Mouse (Mus musculus) layer of hippocampus, adult 11-12 months (tissue): Measurements from ENCODE around the gene Apobec2.

Experiments
- DNase-seq: peaks from one replicate; pipeline ENCODE4 v3.0.0; 2022; ENCODE audit warnings: low spot score

The Apobec2 gene

GRCm38 (mm10) chr17:48437421-48437911, 4.7 kb upstream of the Apobec2 start:
- DNase-seq = no peak

GRCm38 (mm10) chr17:48436487-48436886, 3.8 kb upstream of the Apobec2 start:
- no peak for DNase-seq

- no peak for DNase-seq
These were observed 1.7 kb upstream of the Apobec2 start for GRCm38 (mm10) chr17:48434479-48434878.

GRCm38 (mm10) chr17:48433689-48434330, 1.1 kb upstream of the Apobec2 start:
- no peak for DNase-seq

GRCm38 (mm10) chr17:48433006-48433655, 401 bp upstream of the Apobec2 start:
- DNase-seq = no peak

GRCm38 (mm10) chr17:48431054-48431453, 1.7 kb downstream of the Apobec2 start:
- no peak for DNase-seq

GRCm38 (mm10) chr17:48430394-48430793, 2.3 kb downstream of the Apobec2 start:
- no peak for DNase-seq

GRCm38 (mm10) chr17:48427852-48428530, 4.7 kb downstream of the Apobec2 start:
- no peak for DNase-seq

- no peak for DNase-seq
These were observed 5.6 kb downstream of the Apobec2 start for GRCm38 (mm10) chr17:48426991-48427750.

- DNase-seq = no peak
These were observed 6.7 kb downstream of the Apobec2 start for GRCm38 (mm10) chr17:48425823-48426612.

- no peak for DNase-seq
These were observed 8.5 kb downstream of the Apobec2 start for GRCm38 (mm10) chr17:48424237-48424636.

GRCm38 (mm10) chr17:48419571-48419970, 13.2 kb downstream of the Apobec2 start:
- no peak for DNase-seq

- DNase-seq = no peak
These were observed 13.9 kb downstream of the Apobec2 start for GRCm38 (mm10) chr17:48418781-48419180.

GRCm38 (mm10) chr17:48418174-48418573, 14.6 kb downstream of the Apobec2 start:
- peak; percentile 45 for DNase-seq

- DNase-seq = no peak
These were observed 15.2 kb downstream of the Apobec2 start for GRCm38 (mm10) chr17:48417521-48417920.

GRCm38 (mm10) chr17:48416425-48417195, 16.1 kb downstream of the Apobec2 start:
- DNase-seq = peak; percentile 52

GRCm38 (mm10) chr17:48416011-48416410, 16.7 kb downstream of the Apobec2 start:
- DNase-seq = no peak

GRCm38 (mm10) chr17:48411241-48411640, 21.5 kb downstream of the Apobec2 start:
- DNase-seq = no peak

GRCm38 (mm10) chr17:48410299-48410785, 22.4 kb downstream of the Apobec2 start:
- no peak for DNase-seq
